Mouse (Mus musculus): ENCODE results near the gene Ulk4. TPM values are rescaled to one million over a fixed set of nuclear protein-coding genes. Genes with fewer than 3 reads are reported as not detected.

Ulk4 gene
- total RNA-seq, 2 experiments from 2014 or later = 2.5 to 2.7 TPM

- DNase-seq = no peak
Observed at GRCm38 (mm10) chr9:120965007-120965406, 312.0 kb downstream of the Ulk4 start.

- no peak for DNase-seq
Observed at GRCm38 (mm10) chr9:120964224-120964623, 312.8 kb downstream of the Ulk4 start.

- DNase-seq = no peak
Observed at GRCm38 (mm10) chr9:120963720-120964119, 313.3 kb downstream of the Ulk4 start.

- no peak for DNase-seq
Observed at GRCm38 (mm10) chr9:120963104-120963503, 313.9 kb downstream of the Ulk4 start.

- DNase-seq = peak; percentile 43
Observed at GRCm38 (mm10) chr9:120961969-120962700, 314.9 kb downstream of the Ulk4 start.

- no peak for DNase-seq
Observed at GRCm38 (mm10) chr9:120961466-120961865, 315.5 kb downstream of the Ulk4 start.

- DNase-seq = no peak
Observed at GRCm38 (mm10) chr9:120960611-120961010, 316.4 kb downstream of the Ulk4 start.

GRCm38 (mm10) chr9:120959225-120959624 is 317.8 kb downstream of the Ulk4 start:
- no peak for DNase-seq

- peak; percentile 64 for DNase-seq
Observed at GRCm38 (mm10) chr9:120958560-120958959, 318.4 kb downstream of the Ulk4 start.

- DNase-seq = no peak
Observed at GRCm38 (mm10) chr9:120958051-120958450, 318.9 kb downstream of the Ulk4 start.

- no peak for DNase-seq
Observed at GRCm38 (mm10) chr9:120951947-120952346, 325.1 kb downstream of the Ulk4 start.

GRCm38 (mm10) chr9:120950761-120951160 is 326.2 kb downstream of the Ulk4 start:
- no peak for DNase-seq

GRCm38 (mm10) chr9:120948832-120949231 is 328.2 kb downstream of the Ulk4 start:
- DNase-seq = no peak

GRCm38 (mm10) chr9:120946131-120946530 is 330.9 kb downstream of the Ulk4 start:
- no peak for DNase-seq

- no peak for DNase-seq
Observed at GRCm38 (mm10) chr9:120944211-120944610, 332.8 kb downstream of the Ulk4 start.

- DNase-seq = no peak
Observed at GRCm38 (mm10) chr9:120943757-120944156, 333.2 kb downstream of the Ulk4 start.

GRCm38 (mm10) chr9:120940858-120941257 is 336.1 kb downstream of the Ulk4 start:
- DNase-seq = no peak

- DNase-seq = peak; percentile 77
Observed at GRCm38 (mm10) chr9:120936351-120936750, 340.6 kb downstream of the Ulk4 start.

GRCm38 (mm10) chr9:120935634-120935922 is 341.4 kb downstream of the Ulk4 start:
- DNase-seq = no peak

GRCm38 (mm10) chr9:120934821-120935633 is 342.0 kb downstream of the Ulk4 start:
- no peak for DNase-seq

GRCm38 (mm10) chr9:120933886-120934758 is 342.9 kb downstream of the Ulk4 start:
- peak; percentile 64 for DNase-seq

GRCm38 (mm10) chr9:120933587-120933885 is 343.5 kb downstream of the Ulk4 start:
- no peak for DNase-seq

Measured in heart, postnatal 4 days (tissue).